ENCODE assay signal across 10 mouse cellular contexts in genomic region chr4:44910065-44910464, GRCm38 (mm10).
DNase-seq lines count a peak whose midpoint lies in the region; ATAC-seq and TF ChIP-seq lines count a peak whose summit lies in the region.
"Had no signal": no experiment of that assay in that cellular context is flagged by ENCODE, and none has a peak within 500 bp of the region (broad histone marks: within the 10 kb centered on the region; RNA-seq: fewer than 3 reads in every experiment).

No protein-coding gene starts in this region.

- peak; percentile 15 for DNase-seq in 3T3-L1 (ENCODE audit: low read depth, low spot score)
- peak; percentile 88 for DNase-seq in 416B (ENCODE audit: low read depth)
- DNase-seq in ovary, postnatal 36 days (ENCODE audit: low spot score), result no peak
- no peak for DNase-seq in frontal cortex, postnatal 10 days (ENCODE audit: low spot score in 2 of 2)
- DNase-seq: right cerebral cortex, adult 18-20 months; thymus, postnatal 14 days had no signal

- H3K27me3 ChIP-seq in intestine, postnatal 0 days (replicated peaks; ENCODE audit: control insufficient read depth, insufficient read depth, low read length), result no peaks in the 10 kb centered on the region
- H3K27me3 ChIP-seq in intestine, embryonic 16.5 days (replicated peaks; ENCODE audit: control insufficient read depth, insufficient read depth, low read length), result no peaks in the 10 kb centered on the region

- no peaks in the 10 kb centered on the region for H3K36me3 ChIP-seq in intestine, postnatal 0 days (ENCODE audit: control insufficient read depth, insufficient read depth)
- H3K36me3 ChIP-seq in intestine, embryonic 16.5 days (ENCODE audit: control insufficient read depth, insufficient read depth, low read length), result no peaks in the 10 kb centered on the region

- peak; percentile 66 for TF ChIP-seq CTCF in intestine, postnatal 0 days (IDR thresholded peaks at IDR 0.05; ENCODE audit: low read depth)

- no peak overlapping the region for H3K27ac ChIP-seq in intestine, postnatal 0 days (ENCODE audit: low read depth, low read length)
- no peak overlapping the region for H3K27ac ChIP-seq in intestine, embryonic 16.5 days (ENCODE audit: low read length)

- no peak overlapping the region for H3K9ac ChIP-seq in intestine, postnatal 0 days (ENCODE audit: low read depth, low read length)
- H3K9ac ChIP-seq in intestine, embryonic 16.5 days (ENCODE audit: low read depth, low read length), result no peak overlapping the region

- H3K4me1 ChIP-seq in intestine, postnatal 0 days (replicated peaks; ENCODE audit: control insufficient read depth, insufficient read depth, low read length), result no peaks in the 10 kb centered on the region
- no peaks in the 10 kb centered on the region for H3K4me1 ChIP-seq in intestine, embryonic 16.5 days (ENCODE audit: control insufficient read depth, insufficient read depth, low read length)

- no peaks in the 10 kb centered on the region for H3K9me3 ChIP-seq in intestine, postnatal 0 days (ENCODE audit: control insufficient read depth)
- no peaks in the 10 kb centered on the region for H3K9me3 ChIP-seq in intestine, embryonic 16.5 days (ENCODE audit: control insufficient read depth, low read length)

- 52% methylated on average over 2 of the region's 2 CpGs for WGBS in intestine, postnatal 0 days
- WGBS in intestine, embryonic 16.5 days, result 55% methylated on average over 2 of the region's 2 CpGs

- no peak overlapping the region for H3K4me2 ChIP-seq in intestine, postnatal 0 days (replicated peaks; ENCODE audit: low read depth)
- H3K4me2 ChIP-seq in intestine, embryonic 16.5 days (ENCODE audit: low read depth, low read length), result no peak overlapping the region

- ATAC-seq in intestine, postnatal 0 days, result no peak
- ATAC-seq in intestine, embryonic 16.5 days, result no peak
- peak; percentile 42 to 45; a peak in 3 of 4 replicates for ATAC-seq in hematopoietic stem cell, adult 5-6 weeks (replicated peaks in 1 of 2; ENCODE audit: insufficient read depth in 1 of 2, low FRiP score in 2 of 2, low TSS enrichment in 1 of 2, low read depth in 1 of 2, poor library complexity in 2 of 2, severe bottlenecking in 2 of 2)

- no peak overlapping the region for H3K4me3 ChIP-seq in intestine, postnatal 0 days (ENCODE audit: low read depth, low read length)
- H3K4me3 ChIP-seq in intestine, embryonic 16.5 days (ENCODE audit: low read length), result no peak overlapping the region
- H3K4me3 ChIP-seq: erythroblast, embryonic 14.5 days had no signal

Comparison
In these comparisons a context has a peak if more than half of its experiments do, and no peak if none do; other contexts are left out.
1. ATAC-seq: peak in hematopoietic stem cell, adult 5-6 weeks (2 of 2); none in intestine, postnatal 0 days (single experiment) and intestine, embryonic 16.5 days (single experiment).
2. DNase-seq: peak in 3T3-L1 (single experiment) and 416B (single experiment); none in ovary, postnatal 36 days (single experiment) and frontal cortex, postnatal 10 days (0 of 2).